Mouse (Mus musculus) megakaryocyte, adult 5-6 weeks (primary cell): ENCODE results near the gene Pgbd5. TPM values are rescaled to one million over a fixed set of nuclear protein-coding genes. Genes with fewer than 3 reads are reported as not detected.
"Not testable (repeated sequence)": the region's sequence is repeated elsewhere in the genome, so short reads cannot be mapped to it uniquely, and the experiment has no call there.

Experiments
- ATAC-seq: 2 replicates; pipeline ENCODE4 v1.8.0; 2016; ENCODE audit warnings: mild to moderate bottlenecking, inconsistent platforms; ENCODE audit not compliant: poor library complexity, severe bottlenecking
- total RNA-seq, 2 experiments: library from RNA; stranded (forward) in 1 of 2; stranded (reverse) in 1 of 2; fragments of 153-499, 151-499 nt in 1 of 2; fragments of 221-1000, 200-1000 nt in 1 of 2; gene quantifications; 2 replicates each; pipeline versions ENCODE4 v1.2.3 to v1.2.4; 2015 to 2017

Pgbd5 gene
- total RNA-seq, 2 experiments from 2014 or later = 0.09 TPM; not detected in 1

DNA sequence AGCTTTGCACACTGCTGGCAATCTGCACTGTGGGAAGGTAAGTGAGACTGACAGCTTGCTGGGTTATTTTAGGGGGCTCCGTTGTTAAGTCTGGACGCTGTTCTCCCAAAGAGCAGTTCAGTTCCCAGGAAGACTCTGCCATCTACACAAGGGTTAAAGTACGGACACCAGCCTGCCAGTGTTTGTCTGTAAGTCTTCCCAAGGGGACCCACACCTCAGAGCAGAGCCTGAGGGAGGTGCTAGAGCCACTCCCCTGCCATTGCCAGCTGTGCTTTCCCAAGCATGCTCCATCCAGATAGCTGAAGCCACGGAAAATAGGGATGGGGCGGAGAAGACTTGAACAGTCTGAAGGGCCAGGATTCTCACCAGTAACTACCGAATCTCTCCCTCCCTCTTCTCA lies 8.6 kb downstream of the Pgbd5 start:
- no peak for ATAC-seq

DNA sequence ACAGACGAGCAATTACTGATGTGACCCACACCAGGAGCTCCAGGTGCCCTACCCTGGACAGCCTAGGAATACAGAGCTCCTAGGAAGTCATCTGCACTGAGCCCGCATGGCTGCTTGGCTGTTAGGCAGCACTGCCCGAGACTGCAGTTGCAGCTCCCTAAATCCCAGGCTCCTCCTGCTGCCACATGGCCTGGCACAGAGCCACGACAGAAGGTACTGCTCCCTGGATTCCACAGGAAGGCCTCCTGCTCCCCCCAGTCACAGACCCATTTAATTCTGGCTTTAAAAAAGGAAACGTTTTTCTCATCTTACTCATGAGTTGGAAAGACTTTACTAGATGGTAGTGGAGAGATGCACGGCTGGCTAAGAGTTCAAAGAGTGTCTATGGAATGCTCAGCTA lies 10.0 kb downstream of the Pgbd5 start:
- no peak for ATAC-seq

DNA sequence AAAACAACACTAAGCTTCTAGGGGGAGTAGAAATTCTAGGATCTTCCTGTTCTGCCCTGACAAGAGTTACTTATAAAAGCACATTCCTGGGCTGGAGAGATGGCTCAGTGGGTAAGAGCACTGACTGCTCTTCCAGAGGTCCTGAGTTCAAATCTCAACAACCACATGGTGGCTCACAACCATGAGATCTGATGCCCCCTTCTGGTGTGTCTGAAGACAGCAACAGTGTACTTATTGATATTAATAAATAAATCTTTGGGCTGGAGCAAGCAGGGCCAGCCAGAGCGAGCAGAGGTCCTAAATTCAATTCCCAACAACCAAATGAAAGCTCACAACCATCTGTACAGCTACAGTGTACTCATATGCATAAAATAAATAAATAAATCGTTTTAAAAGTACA lies 10.7 kb downstream of the Pgbd5 start:
- ATAC-seq = not testable (repeated sequence)

DNA sequence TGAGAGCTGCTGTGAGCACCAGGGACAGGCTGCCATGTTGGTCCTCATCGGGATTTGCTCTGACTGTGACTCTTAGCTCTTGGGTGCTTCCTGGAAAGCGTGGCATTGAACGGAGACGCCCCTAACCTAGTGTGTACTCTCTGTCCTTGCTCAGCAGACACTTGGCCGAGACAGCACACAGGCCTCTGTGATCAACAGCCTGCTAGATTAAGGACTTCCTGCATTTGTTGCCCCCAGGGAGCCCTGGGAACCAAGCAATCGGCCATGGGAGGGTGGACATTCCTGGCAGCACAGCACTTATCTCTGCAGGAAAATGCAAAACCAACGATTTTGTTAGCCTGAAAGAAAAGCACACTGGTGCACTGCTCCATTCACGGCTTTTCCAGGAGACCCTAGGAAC lies 18.0 kb downstream of the Pgbd5 start:
- ATAC-seq = no peak

DNA sequence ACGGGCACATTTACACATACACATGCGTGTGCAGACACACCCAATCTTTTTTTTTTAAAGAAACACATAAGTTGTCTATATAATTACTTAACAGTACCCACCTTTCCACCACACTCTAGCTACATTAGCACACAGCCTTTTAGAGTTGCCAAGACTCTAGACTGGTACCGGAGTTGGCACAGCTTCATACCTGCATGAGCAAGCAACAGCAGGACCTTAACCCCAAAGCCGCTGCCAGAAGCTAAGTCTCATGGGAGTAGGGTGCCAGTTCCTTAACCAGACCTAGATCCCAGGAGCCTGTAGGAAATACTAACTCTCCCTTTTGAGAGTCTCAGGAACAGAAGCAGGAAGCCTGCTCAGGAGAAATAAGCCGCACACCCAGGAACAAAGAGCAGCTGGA lies 20.5 kb downstream of the Pgbd5 start:
- no peak for ATAC-seq

DNA sequence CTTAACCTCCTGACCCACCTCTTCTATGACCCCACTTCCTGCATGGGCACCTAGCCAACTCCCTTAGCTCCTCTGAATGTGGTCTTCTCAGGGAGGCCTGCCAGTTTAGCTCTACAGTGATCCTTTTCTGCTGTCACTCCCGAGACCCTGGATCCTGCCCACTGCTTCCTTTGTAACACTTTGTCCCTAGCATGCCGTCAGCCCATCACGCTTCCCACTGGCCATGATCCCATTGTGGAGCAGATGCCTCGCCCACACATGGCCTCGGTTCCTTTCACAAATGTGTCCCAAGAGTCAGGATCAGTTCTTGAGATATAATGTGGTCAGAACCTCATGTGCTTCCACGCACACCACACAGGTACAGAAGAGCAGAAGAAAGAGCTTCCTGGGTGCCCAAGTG lies 21.3 kb downstream of the Pgbd5 start:
- ATAC-seq = no peak

DNA sequence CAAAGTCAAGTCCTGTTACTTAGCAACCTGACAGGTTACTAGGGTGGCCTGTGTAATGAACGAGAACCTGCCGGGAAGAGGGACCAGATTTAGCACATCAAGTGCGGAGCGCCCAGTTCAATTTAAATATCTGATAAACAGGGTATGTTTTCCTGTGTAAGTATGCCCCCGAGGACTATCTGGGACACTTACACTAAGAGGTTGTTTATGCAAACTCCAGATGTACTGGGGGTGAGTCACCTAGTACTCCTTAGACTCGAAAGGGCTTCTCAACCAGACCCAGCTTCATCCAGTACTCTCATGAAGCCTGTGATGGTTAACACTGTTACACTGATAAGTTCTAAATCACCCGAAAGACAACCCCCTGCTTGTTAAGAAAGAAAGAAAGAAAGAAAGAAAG lies 22.8 kb downstream of the Pgbd5 start:
- no peak for ATAC-seq

DNA sequence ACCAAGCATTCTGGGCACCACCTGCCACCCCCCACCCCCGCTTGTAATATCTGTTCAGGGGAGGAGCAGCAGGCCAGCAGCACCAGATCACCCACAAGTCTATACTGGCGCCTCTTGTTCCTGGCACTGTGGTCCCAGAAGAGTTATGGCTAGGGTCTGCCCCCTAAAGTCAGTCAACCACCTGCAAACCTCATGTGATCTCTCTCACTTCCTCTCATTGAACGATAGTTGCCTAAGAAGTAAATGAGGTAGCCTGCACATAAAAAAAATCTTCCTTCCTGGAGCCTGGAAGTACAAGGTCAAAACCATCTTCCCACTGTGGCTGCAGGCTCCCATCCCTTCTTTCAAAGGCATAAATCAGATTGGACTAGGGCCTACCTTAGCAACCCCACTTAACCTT lies 23.7 kb downstream of the Pgbd5 start:
- ATAC-seq = no peak

DNA sequence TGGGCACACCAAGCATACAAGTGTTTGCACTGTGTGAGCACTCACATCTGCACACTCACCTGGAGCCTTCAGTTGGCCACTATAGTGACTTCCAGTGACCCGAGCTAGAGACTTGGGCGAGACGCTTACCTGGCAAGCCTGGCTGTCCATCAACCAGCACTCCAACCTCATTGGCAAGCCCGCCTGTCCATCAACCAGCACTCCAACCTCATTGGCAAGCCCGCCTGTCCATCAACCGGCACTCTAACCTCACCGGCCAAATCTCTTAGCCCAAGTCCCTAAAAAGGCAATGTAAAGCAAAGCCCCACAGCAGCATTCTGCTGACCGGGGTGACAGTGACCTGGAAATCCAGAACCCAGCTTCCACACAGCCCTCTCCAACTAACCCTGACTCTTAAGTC lies 24.5 kb downstream of the Pgbd5 start:
- ATAC-seq = no peak

DNA sequence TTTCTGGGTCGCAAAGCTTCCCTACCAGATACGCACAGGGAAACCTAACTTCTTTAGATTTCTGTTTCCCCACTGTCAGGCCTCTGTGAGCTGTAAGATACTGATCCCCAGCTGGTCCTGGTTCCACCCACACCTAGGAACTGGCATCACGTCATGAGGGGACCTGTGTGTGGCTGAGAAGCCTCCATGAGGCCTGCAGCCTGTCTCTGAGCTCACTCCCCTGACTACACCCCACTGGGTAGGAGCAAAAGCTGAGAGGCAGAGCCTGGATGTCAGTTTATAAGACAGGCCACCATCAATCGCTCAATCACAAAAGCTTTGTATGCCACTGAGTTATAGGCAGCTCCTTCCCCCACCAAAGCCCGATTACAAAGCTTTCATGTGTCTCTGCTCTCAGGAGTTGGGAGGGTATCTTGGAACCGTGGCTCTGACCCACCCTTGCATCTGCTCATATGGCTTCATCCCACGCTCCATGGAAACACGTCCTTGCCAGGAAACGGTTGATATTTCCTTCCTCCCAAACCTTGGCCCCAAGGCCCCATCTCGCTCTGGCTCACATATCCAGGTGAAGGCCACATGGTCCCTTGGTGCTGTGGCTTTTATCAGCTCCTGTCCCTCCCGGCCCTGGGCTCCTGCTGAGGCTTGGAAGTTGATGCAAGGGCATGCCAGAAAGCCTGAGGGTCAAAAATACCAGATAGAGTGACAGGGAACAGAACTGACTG lies 26.1 kb downstream of the Pgbd5 start:
- no peak for ATAC-seq

DNA sequence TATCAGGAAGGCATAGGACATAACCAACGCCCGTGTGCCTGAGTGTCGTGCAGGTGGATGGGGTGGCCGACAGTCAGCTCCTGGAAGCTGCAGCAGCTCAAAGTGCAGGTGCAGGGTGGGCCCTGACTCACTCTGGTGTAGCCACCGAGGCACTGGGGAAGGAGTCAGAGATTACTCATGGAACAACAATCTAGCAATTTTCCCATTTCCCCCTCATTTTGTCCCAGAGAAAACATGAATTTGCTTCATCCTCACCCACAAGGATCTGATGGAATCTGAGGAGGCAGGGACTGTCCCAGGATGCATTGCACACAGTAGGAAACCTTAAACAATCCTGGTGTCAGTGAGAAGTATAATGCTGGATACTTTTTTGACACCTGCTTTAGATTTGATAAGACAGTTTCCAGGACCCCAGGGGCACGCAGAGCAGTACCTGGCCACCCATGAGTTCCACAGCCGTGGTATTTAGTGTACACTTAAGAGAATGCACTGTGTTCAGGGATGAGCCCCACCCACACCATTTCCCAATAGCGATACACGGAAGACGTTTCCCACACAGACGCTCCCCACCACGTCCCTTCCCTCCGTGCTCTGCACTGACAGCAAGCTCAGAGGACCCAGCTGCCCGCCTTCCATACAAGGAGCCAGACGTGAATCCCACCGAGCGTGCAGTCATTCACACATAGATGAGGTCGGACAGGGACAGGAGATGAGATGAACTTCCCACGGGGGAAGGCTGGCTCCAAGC lies 26.8 kb downstream of the Pgbd5 start:
- ATAC-seq = no peak

DNA sequence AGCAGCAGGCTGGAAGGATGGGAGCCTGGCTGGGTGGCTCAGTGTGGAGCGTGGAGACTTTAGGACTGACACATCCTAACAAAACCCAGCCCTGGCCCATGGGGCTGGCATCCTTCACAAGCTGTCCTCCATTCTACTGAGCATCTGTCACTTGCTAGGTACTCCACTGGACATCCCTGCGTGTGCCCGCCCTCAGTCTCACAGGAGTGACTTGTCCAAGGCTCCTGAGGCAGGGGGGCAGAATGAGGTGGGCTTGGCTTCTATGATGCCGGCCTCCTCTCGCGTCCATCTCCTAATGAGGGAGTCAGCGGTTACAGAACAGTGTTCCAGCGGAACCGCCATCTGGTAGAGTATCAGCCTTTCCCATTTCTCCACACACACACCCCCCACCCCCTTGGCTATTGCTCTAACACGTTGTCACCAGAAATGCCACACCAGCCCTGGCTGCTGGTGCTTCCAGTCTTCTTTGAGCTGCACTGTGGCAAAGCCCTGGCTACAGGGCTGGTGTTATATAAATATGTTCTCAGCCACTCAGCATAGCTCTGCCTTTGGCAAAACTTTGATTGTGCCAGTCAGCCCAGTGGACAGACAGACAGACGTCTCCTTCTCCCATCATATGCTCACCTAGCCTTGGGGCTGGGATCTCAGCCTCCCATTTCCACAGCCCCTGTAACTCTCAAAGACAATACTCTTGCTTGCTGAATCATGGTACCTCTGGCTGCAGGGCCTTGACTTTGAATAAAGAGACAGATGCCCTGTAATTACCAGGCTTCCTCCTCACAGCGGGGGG lies 34.8 kb downstream of the Pgbd5 start:
- no peak for ATAC-seq

DNA sequence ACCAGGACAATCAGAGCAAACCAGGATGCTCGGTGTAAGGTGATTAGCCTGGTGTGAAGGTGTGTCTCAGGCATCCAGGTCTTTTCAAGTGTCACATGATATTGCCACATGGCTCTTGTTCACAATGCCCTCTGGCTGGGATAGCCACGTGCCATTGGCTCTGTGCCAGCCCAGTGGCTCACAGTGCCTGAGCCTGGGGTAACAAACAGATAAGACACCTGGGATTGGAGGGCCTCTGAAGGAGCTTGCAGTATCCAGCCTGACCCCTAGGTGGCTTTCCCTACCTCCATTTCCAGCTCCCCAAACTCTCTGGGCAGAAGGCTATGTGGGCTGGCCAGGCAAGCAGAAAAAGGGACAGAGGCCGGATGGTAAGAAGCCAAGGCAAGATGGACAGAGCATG lies 35.6 kb downstream of the Pgbd5 start:
- ATAC-seq = no peak

DNA sequence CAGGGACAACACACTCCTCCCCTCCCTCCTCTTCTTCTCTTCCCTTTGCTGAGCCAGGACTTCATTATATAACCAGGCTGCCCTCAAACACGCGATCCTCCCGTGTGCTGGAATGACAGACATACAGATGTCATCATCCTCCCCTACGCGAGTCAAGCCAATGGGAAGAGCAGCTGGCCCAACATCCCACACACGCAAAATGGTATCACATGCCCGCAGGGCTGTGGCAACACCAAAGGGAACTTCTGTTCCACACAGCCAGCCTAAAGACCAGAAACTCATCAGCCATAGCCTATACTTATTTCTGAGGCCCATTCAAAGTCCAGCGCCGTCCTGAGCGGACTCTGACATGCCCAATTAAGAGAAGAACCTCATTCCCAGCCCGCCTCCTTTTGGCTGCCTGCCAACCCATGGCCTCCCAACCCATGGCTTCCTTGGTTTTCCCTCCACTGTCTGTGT lies 40.0 kb downstream of the Pgbd5 start:
- no peak for ATAC-seq

DNA sequence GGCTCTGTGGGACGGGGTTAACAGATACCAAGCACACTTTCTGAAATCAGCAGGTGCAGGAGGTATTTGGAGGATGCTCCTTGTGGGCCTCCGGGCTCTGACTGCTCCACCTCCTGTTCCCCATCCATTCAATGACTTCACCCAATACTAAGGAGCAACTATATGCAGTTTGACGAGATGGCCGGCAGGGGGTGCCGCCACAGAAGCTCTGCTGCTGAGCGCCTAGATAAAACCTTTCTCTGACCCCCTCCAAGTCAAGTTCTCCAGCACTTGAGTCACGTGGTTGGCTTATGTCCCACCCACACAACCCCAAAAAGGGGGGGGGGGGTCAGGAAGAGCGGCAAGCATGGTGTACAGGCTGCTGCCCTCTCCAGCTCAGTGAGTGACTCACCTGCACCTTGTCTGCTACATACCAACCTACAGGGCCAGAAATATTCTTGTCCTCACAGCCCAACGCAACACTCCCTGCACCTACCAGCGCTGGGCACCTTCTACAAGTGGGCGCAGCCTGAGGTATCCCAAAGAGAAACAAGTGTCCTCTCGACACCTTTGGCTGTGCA lies 40.5 kb downstream of the Pgbd5 start:
- no peak for ATAC-seq

DNA sequence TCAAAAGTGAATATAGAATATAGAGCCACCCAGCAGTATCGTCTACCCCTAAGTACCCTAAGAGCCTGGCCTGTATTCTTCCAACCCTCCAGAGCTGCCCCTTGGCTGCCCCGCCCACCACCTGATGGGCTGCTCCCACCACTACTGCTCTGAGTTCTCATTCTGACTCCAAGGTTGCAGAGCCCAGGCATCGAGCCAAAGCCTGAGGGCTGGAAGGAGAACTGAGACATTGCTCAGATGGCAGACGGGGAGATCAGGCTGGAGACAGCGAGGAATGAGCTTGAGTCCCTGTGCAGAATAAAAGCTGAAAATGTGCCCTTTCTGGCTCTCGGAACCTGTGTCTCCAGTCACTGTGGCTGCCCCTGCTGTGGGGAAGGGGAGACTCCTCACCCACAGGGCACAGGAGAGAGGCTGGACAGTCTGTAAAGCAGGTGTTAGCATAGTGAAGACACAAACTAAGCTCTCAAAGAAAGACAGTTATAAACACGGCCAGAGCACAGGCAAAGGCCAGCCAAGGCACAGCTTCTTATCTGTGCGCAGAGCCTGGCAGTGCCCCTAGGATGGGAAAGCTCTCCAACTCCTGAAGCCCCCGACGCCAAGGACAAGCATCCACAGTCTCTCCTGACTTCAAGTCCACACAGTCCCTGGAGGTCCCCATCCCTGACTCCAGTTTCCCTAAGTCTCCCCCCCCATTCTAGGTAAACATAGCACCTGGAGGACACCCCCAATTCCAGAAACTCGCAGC lies 42.0 kb downstream of the Pgbd5 start:
- no peak for ATAC-seq

DNA sequence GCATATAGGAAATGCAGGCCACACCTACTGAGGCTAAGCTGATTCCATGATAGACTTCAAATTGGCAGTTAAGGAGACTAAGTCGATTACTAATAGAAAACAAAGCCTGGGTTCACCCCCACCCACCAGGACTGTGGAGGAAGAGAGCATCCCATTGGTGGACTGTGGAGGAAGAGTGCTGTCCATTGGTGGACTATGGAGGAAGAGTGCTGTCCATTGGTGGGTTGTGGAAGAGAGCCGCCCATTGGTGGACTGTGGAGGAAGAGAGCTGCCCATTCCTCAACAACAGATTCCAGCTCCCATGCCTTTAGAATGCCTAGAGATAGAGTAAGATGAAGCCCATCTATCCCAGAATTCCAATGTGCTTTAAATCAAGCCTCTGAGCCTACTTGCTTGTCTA lies 42.9 kb downstream of the Pgbd5 start:
- ATAC-seq = no peak

DNA sequence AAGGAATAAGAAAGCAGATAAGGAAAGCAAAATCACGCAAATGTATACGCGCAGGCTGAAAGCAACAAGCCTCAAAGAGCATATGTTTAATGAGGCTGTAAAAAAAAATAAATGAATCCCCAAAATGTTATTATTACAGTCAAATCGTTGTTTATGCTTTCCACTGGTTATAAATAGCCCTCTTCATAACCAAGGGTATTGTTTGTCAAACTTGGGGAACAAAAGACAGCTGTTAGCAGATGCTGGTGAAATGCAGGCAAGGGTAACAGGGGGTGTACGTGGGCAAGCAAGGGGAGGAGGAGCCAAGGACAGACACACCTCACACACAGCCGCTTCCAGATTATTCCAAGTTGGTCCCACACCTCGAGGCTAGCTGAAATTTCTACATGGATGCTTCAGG lies 44.1 kb downstream of the Pgbd5 start:
- no peak for ATAC-seq

DNA sequence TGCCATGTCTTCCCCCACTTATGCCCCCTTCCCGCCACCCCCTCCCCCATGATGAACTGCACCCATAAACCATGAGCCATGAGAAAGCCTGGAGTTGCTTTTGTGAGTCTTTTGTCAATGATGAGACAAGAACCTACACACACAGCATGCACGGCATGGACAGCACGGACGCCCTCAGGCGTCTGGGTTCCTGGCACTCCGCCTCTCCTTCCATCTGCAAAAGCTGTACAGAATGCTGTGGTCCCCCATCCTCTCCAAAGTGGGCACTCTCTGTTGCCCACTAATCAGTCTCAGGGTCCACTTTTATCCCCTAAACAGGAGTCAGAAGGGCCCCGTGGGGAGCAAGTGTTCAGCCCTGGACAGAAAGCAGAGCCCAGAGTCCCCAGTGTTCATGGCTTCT lies 44.5 kb downstream of the Pgbd5 start:
- ATAC-seq = no peak

DNA sequence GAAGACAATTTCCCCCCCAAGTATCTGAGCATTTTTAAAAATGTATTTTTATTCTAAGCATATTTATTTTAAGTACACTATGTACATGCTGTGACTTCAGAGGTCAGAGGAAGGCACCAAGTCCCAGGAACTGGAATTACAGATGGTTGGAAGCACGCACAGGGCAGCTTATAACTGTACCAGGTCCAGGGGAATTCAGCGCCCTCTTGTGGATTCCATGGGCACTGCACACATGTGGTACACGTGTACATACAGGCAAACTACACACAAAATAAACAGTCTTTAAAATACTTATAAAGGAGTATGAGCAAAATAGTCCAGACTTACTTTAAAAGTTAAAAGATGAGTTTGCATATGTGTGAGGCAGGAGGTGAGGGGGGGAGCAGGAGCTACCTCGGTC lies 45.5 kb downstream of the Pgbd5 start:
- ATAC-seq = no peak

DNA sequence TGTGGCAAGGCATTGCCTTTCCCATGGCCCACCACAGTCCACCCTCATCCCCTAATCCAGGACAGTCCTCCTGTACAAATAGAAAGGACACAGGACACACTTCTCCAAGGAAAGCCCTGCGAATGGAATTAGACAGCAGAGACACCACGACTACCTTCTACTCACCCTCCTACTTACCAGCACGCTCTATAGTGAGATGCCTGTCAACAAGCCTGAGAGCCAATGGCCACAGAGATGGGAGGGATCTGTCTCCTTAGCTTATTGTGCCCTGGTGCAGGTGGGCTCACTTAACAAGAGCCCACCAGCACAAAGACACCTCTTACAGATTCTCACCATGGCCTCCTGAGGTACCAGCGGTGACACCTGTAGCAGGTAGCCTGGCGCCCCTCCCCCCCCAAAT lies 46.4 kb downstream of the Pgbd5 start:
- no peak for ATAC-seq
